Mouse (Mus musculus): Measurements from ENCODE around the gene Gm21783. TPM values are rescaled to one million over a fixed set of nuclear protein-coding genes. Genes with fewer than 3 reads are reported as not detected.

The Gm21783 gene
- not detected for polyA plus RNA-seq (2014; fragmentation: Illumina TruSeq; extraction: RNeasy Lipid Tissue Mini Kit (QIAGEN cat#74804); ENCODE audit: low read depth, low replicate concordance)

GRCm38 (mm10) chrY:44981163-44981562 is at the start of gene Gm21783:
Gene Gm21783 (minus strand): TSS chrY:44981263.

